Mouse (Mus musculus) MEL (cell line): Measurements from ENCODE around the gene Abl2. TPM values are rescaled to one million over a fixed set of nuclear protein-coding genes. Genes with fewer than 3 reads are reported as not detected.

Experiments used
- DNase-seq: peaks from one replicate; pipeline ENCODE4 v3.0.0; 2011; ENCODE audit warnings: low read depth, low spot score
- H3K27ac ChIP-seq: 2 replicates; pipeline ENCODE4 v1.5.1; 2012; ENCODE audit warnings: low read depth, mild to moderate bottlenecking, control low read depth, low read length, moderate library complexity; ENCODE audit not compliant: control insufficient read depth
- H3K27me3 ChIP-seq, 2 experiments: fragments of 150-350 bp in 1 of 2; sonication (generic) in 1 of 2; 2 replicates each; pipeline ENCODE4 v1.6.1; 2012; ENCODE audit warnings: low read length in 2 of 2, mild to moderate bottlenecking in 2 of 2, improper control_type of control experiment in 1 of 2, moderate library complexity in 1 of 2; ENCODE audit not compliant: insufficient read depth in 2 of 2, control insufficient read depth in 1 of 2
- H3K36me3 ChIP-seq, 2 experiments: 2 replicates each; pipeline ENCODE4 v1.6.1; 2012 to 2014; ENCODE audit warnings: low read length in 2 of 2, improper control_type of control experiment in 1 of 2, inconsistent platforms in 1 of 2, mild to moderate bottlenecking in 1 of 2; ENCODE audit not compliant: insufficient read depth in 2 of 2, control insufficient read depth in 1 of 2
- H3K4me1 ChIP-seq, 2 experiments: fragments of 150-350 bp in 1 of 2; sonication (generic) in 1 of 2; 2 replicates each; pipeline ENCODE4 v1.6.1; 2012; ENCODE audit warnings: low read length in 2 of 2, improper control_type of control experiment in 1 of 2, mild to moderate bottlenecking in 1 of 2; ENCODE audit not compliant: insufficient read depth in 2 of 2, control insufficient read depth in 1 of 2
- H3K4me3 ChIP-seq, 2 experiments: fragments of 150-350 bp in 1 of 2; sonication (generic) in 1 of 2; 2 replicates each; pipeline ENCODE4 v1.5.1; 2012; ENCODE audit warnings: low read depth in 2 of 2, low read length in 2 of 2, mild to moderate bottlenecking in 2 of 2, moderate library complexity in 2 of 2, control low read depth in 1 of 2, improper control_type of control experiment in 1 of 2; ENCODE audit not compliant: control insufficient read depth in 1 of 2, insufficient read depth in 1 of 2
- H3K79me2 ChIP-seq: 2 replicates; pipeline ENCODE4 v1.6.1; 2012; ENCODE audit warnings: mild to moderate bottlenecking, low read length, moderate library complexity; ENCODE audit not compliant: control insufficient read depth, poor library complexity, insufficient read depth
- H3K9ac ChIP-seq: 2 replicates; pipeline ENCODE4 v1.6.1; 2012; ENCODE audit warnings: low read depth, mild to moderate bottlenecking, control low read depth, low read length, moderate library complexity; ENCODE audit not compliant: control insufficient read depth, poor library complexity, severe bottlenecking
- H3K9me3 ChIP-seq: fragments of 150-350 bp; sonication (generic); replicated peaks from 2 replicates; pipeline ENCODE4 v1.6.1; 2012; ENCODE audit warnings: mild to moderate bottlenecking, low read length, improper control_type of control experiment, moderate library complexity; ENCODE audit not compliant: insufficient read depth
- CTCF ChIP-seq, 3 experiments: IDR thresholded peaks in 2 of 3; conservative IDR thresholded peaks in 1 of 3; 2 replicates each; pipeline ENCODE4 v1.5.1; 2011 to 2012; ENCODE audit warnings: low read length in 3 of 3, low read depth in 2 of 3, mild to moderate bottlenecking in 2 of 3, improper control_type of control experiment in 1 of 3, inconsistent platforms in 1 of 3, mixed read lengths in 1 of 3, moderate library complexity in 1 of 3; ENCODE audit not compliant: control insufficient read depth in 1 of 3, insufficient read depth in 1 of 3, poor library complexity in 1 of 3, severe bottlenecking in 1 of 3
- EP300 ChIP-seq, 2 experiments: IDR thresholded peaks; 2 replicates each; pipeline ENCODE4 v1.6.1; 2011; ENCODE audit warnings: improper control_type of control experiment in 2 of 2, low read length in 2 of 2, low read depth in 1 of 2, mild to moderate bottlenecking in 1 of 2
- ETS1 ChIP-seq: IDR thresholded peaks from 2 replicates; pipeline ENCODE4 v1.6.1; 2012; ENCODE audit warnings: low read depth, mild to moderate bottlenecking, inconsistent platforms, low read length, improper control_type of control experiment, moderate library complexity
- GATA1 ChIP-seq: IDR thresholded peaks from 2 replicates; pipeline ENCODE4 v1.6.1; 2011; ENCODE audit warnings: low read depth, low read length, improper control_type of control experiment
- HCFC1 ChIP-seq: IDR thresholded peaks from 2 replicates; pipeline ENCODE4 v1.6.1; 2012; ENCODE audit warnings: low read depth, mild to moderate bottlenecking, inconsistent platforms, low read length, improper control_type of control experiment, moderate library complexity
- MAFK ChIP-seq: IDR thresholded peaks from 2 replicates; pipeline ENCODE4 v1.6.1; 2011; ENCODE audit warnings: low read depth, mild to moderate bottlenecking, low read length, improper control_type of control experiment, borderline replicate concordance
- MAZ ChIP-seq: IDR thresholded peaks from 2 replicates; pipeline ENCODE4 v1.6.1; 2012; ENCODE audit warnings: low read depth, mild to moderate bottlenecking, inconsistent platforms, low read length, improper control_type of control experiment
- MXI1 ChIP-seq: IDR thresholded peaks from 2 replicates; pipeline ENCODE4 v1.6.1; 2011; ENCODE audit warnings: mild to moderate bottlenecking, low read depth, low read length, improper control_type of control experiment
- MYB ChIP-seq: IDR thresholded peaks from 2 replicates; pipeline ENCODE4 v1.6.1; 2011; ENCODE audit warnings: mild to moderate bottlenecking, low read depth, low read length, improper control_type of control experiment
- POLR2A ChIP-seq, 2 experiments: IDR thresholded peaks; 2 replicates each; pipeline ENCODE4 v1.6.1; 2011 to 2012; ENCODE audit warnings: low read length in 2 of 2, mild to moderate bottlenecking in 2 of 2, control low read depth in 1 of 2, improper control_type of control experiment in 1 of 2, low read depth in 1 of 2, moderate library complexity in 1 of 2; ENCODE audit not compliant: control insufficient read depth in 1 of 2, insufficient read depth in 1 of 2, poor library complexity in 1 of 2
- POLR2AphosphoS2 ChIP-seq: IDR thresholded peaks from 2 replicates; pipeline ENCODE4 v1.6.1; 2011; ENCODE audit warnings: low read length, improper control_type of control experiment
- POLR2AphosphoS5 ChIP-seq: IDR thresholded peaks from 2 replicates; pipeline ENCODE4 v1.6.1; 2012; ENCODE audit warnings: low read depth, borderline replicate concordance, mild to moderate bottlenecking, inconsistent platforms, low read length, moderate library complexity, mixed read lengths
- RAD21 ChIP-seq: IDR thresholded peaks from 2 replicates; pipeline ENCODE4 v1.6.1; 2011; ENCODE audit warnings: mild to moderate bottlenecking, low read depth, low read length, improper control_type of control experiment
- RCOR1 ChIP-seq: IDR thresholded peaks from 2 replicates; pipeline ENCODE4 v1.6.1; 2012; ENCODE audit warnings: low read depth, mild to moderate bottlenecking, inconsistent platforms, low read length, improper control_type of control experiment
- SMC3 ChIP-seq: IDR thresholded peaks from 2 replicates; pipeline ENCODE4 v1.6.1; 2011; ENCODE audit warnings: low read depth, low read length, improper control_type of control experiment
- TAL1 ChIP-seq: IDR thresholded peaks from 2 replicates; pipeline ENCODE4 v1.6.1; 2012; ENCODE audit warnings: mild to moderate bottlenecking, inconsistent platforms, low read length, moderate library complexity, mixed read lengths
- TBP ChIP-seq: IDR thresholded peaks from 2 replicates; pipeline ENCODE4 v1.8.0; 2011; ENCODE audit warnings: low read depth, low read length, improper control_type of control experiment
- TCF12 ChIP-seq: IDR thresholded peaks from 2 replicates; pipeline ENCODE4 v1.6.1; 2014; ENCODE audit warnings: low read depth, mild to moderate bottlenecking, inconsistent platforms, low read length, improper control_type of control experiment, moderate library complexity
- UBTF ChIP-seq: IDR thresholded peaks from 2 replicates; pipeline ENCODE4 v1.6.1; 2012; ENCODE audit warnings: low read depth, mild to moderate bottlenecking, inconsistent platforms, low read length, improper control_type of control experiment, moderate library complexity, borderline replicate concordance; ENCODE audit not compliant: insufficient read depth
- USF1 ChIP-seq: IDR thresholded peaks from 2 replicates; pipeline ENCODE4 v1.6.1; 2014; ENCODE audit warnings: low read depth, mild to moderate bottlenecking, inconsistent platforms, low read length, improper control_type of control experiment, moderate library complexity
- ZC3H11A ChIP-seq: IDR thresholded peaks from 2 replicates; pipeline ENCODE4 v1.6.1; 2012; ENCODE audit warnings: low read depth, mild to moderate bottlenecking, inconsistent platforms, low read length, improper control_type of control experiment
- ZKSCAN1 ChIP-seq: IDR thresholded peaks from 2 replicates; pipeline ENCODE4 v1.6.1; 2012; ENCODE audit warnings: low read depth, mild to moderate bottlenecking, inconsistent platforms, low read length, improper control_type of control experiment, moderate library complexity
- ZNF384 ChIP-seq: IDR thresholded peaks from 2 replicates; pipeline ENCODE4 v1.6.1; 2012; ENCODE audit warnings: low read depth, mild to moderate bottlenecking, inconsistent platforms, low read length, improper control_type of control experiment
- polyA plus RNA-seq, 2 experiments: library from polyadenylated mRNA; stranded (reverse) in 1 of 2; unstranded in 1 of 2; fragments of >175 nt in 1 of 2; fragments of >200 nt in 1 of 2; gene quantifications; 2 replicates each; pipeline versions ENCODE4 v1.2.1 to v1.2.4; 2012; ENCODE audit warnings: low replicate concordance in 2 of 2, low read depth in 1 of 2; ENCODE audit not compliant: insufficient read length in 2 of 2, insufficient read depth in 1 of 2, missing spikeins in 1 of 2
- total RNA-seq: library from RNA; depleted of rRNA; stranded (reverse); fragments of 300-350 nt; gene quantifications from 2 replicates; pipeline ENCODE4 v1.2.3, GENCODE M21; 2012

Gene Abl2
- total and polyA plus RNA-seq, 3 experiments = 13.8 to 17.5 TPM; not detected in 1

- Histone ChIP-seq H3K4me3 (no peak overlapping the region), H3K79me2 (no peaks in the 10 kb centered on the region), H3K4me1 (peaks cover 0 to 6% of the 10 kb centered on the region in 2 experiments; a peak in 1 of 4 replicates), H3K9me3 (no peaks in the 10 kb centered on the region), H3K36me3 (no peaks in the 10 kb centered on the region), H3K9ac (no peak overlapping the region), H3K27ac (no peak overlapping the region), H3K27me3 (no peaks in the 10 kb centered on the region)
- no peak for DNase-seq
- TF ChIP-seq TAL1 (no peak), GATA1 (no peak), POLR2AphosphoS2 (no peak), ZC3H11A (no peak), HCFC1 (no peak), USF1 (no peak), POLR2A (IDR thresholded peaks at IDR 0.05; ENCODE audit: control insufficient read depth in 1 of 2, insufficient read depth in 1 of 2, low read depth in 1 of 2, low read length in 2 of 2, poor library complexity in 1 of 2) (no peak)
Observed at GRCm38 (mm10) chr1:156665777-156666176, 107.2 kb downstream of the Abl2 start.

GRCm38 (mm10) chr1:156667141-156667926 is 108.7 kb downstream of the Abl2 start:
- Histone ChIP-seq H3K4me3 (no peak overlapping the region), H3K27me3 (no peaks in the 10 kb centered on the region), H3K9me3 (no peaks in the 10 kb centered on the region), H3K36me3 (peaks cover 0 to 3% of the 10 kb centered on the region in 2 experiments; a peak in 2 of 4 replicates), H3K4me1 (peaks cover 0 to 6% of the 10 kb centered on the region in 2 experiments; a peak in 1 of 4 replicates), H3K79me2 (no peaks in the 10 kb centered on the region; the same call in 1 of the 2 replicates), H3K27ac (no peak overlapping the region), H3K9ac (no peak overlapping the region)
- TF ChIP-seq ZKSCAN1 (no peak), ETS1 (0 out of 2 replicates have a peak, but pooled peaks have one; percentile 20), POLR2A (IDR thresholded peaks at IDR 0.05; ENCODE audit: control insufficient read depth in 1 of 2, insufficient read depth in 1 of 2, low read depth in 1 of 2, low read length in 2 of 2, poor library complexity in 1 of 2) (no peak)
- peak; percentile 16 for DNase-seq

- peaks cover 0 to 6% of the 10 kb centered on the region in 2 experiments; a peak in 1 of 4 replicates for H3K4me1 ChIP-seq
- H3K27ac ChIP-seq = no peak overlapping the region
- peaks cover 0 to 3% of the 10 kb centered on the region in 2 experiments; a peak in 2 of 4 replicates for H3K36me3 ChIP-seq
- no peak overlapping the region for H3K4me3 ChIP-seq
- no peaks in the 10 kb centered on the region for H3K9me3 ChIP-seq
- H3K27me3 ChIP-seq = no peaks in the 10 kb centered on the region
- no peak for DNase-seq
- H3K9ac ChIP-seq = no peak overlapping the region
- H3K79me2 ChIP-seq = no peaks in the 10 kb centered on the region; the same call in 1 of the 2 replicates
- TF ChIP-seq MXI1 (no peak), MYB (no peak), RAD21 (no peak), MAFK (no peak), MAZ (no peak), EP300 (IDR thresholded peaks at IDR 0.05; ENCODE audit: low read depth in 1 of 2, low read length in 2 of 2) (no peak), POLR2AphosphoS5 (no peak), ETS1 (no peak), UBTF (no peak), ZNF384 (no peak), POLR2AphosphoS2 (no peak), USF1 (no peak), CTCF (IDR thresholded peaks at IDR 0.05 in 2 of 3, conservative IDR thresholded peaks at IDR 0.05 in 1 of 3; ENCODE audit: control insufficient read depth in 1 of 3, insufficient read depth in 1 of 3, low read depth in 2 of 3, low read length in 3 of 3, poor library complexity in 1 of 3, severe bottlenecking in 1 of 3) (no peak), GATA1 (no peak), TBP (no peak), RCOR1 (no peak), TCF12 (no peak), SMC3 (no peak), HCFC1 (no peak)
- TF ChIP-seq, all 39 proteins: peak for 0
Observed at GRCm38 (mm10) chr1:156668602-156669001, 110.0 kb downstream of the Abl2 start.
